Mouse (Mus musculus): ENCODE measurements around the gene Agbl1. TPM values are rescaled to one million over a fixed set of nuclear protein-coding genes. Genes with fewer than 3 reads are reported as not detected.

The Agbl1 gene
- total RNA-seq, 1 experiment from 2014 or later: 0.10 TPM

DNA sequence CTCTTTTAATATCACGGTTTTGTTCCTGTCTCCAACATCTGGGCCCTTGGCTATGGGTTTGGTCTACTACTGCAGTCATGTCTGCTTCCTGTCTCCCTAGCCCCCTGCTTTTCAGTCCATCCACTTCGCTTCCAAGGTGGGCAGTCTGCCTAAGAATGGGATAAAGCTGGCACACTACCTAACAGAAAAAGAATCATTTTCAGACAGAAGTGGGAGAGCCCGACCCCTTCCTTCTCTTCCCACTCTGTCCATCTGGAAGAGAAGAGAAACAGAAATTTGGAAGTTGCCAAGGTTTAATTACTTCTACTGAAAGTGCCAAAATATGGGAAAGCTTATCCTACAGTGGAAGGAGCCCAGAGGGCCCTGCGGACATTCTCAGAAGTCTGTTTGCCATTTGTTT, 561.6 kb downstream of the Agbl1 start:
- no peak for ATAC-seq (replicated peaks; ENCODE audit: insufficient number of reproducible peaks, low FRiP score, low TSS enrichment, poor library complexity, severe bottlenecking)

DNA sequence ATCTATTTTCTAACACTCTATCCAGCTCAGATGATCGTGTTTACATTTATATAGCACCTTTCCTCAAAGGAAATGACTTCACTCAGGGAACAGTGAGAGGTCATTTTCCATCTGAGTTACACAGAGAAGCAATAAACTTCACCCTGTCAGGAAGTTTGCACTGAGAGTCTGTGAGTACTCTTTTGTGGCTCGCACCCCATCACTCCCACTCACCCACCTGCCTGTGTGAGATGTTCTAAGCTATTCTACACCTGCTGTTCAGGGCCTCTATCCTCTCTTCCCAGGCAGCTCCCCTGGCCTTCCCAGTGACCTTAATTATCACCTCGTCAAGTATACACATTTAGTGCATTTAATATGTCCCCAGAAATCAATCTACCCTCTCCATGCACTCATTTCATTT, 580.3 kb downstream of the Agbl1 start:
- ATAC-seq (replicated peaks; ENCODE audit: insufficient number of reproducible peaks, low FRiP score, low TSS enrichment, poor library complexity, severe bottlenecking): no peak

DNA sequence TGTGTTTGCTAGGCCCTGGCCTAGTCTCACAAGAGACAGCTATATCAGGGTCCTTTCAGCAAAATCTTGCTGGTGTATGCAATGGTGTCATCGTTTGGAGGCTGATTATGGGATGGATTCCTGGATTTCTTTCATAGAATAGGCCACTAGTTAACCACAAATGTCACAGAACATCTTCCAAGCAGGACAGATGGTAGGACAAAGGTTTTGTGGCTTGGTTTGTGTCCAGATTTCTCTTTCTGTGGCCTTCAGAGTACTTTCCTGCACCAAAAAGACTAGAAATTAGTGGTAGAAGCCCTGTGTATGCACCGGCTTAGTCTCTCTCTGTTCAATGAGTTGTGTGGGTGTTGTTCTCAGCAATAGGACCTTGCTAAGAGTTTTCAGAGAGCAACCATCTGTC, 590.9 kb downstream of the Agbl1 start:
- no peak for ATAC-seq (replicated peaks; ENCODE audit: insufficient number of reproducible peaks, low FRiP score, low TSS enrichment, poor library complexity, severe bottlenecking)

DNA sequence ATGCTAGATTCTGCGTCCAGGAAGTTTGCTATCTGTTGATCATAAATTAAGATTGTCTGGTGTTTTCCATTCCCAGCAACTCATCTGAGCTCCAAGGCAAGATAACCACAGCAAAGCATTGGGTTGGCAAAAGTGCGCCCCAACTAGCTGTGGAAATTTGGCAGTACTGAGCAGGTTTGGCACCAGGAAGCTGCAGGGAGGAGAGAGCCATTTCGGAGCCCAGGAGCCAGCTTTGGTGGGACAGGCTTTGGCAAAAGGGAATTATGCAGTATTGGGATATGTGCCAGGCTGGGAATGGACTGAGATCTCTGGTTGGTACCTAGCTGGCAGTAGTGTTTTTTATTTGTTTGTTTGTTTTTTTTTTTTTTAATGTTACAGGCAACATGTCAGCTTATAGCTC, 612.5 kb downstream of the Agbl1 start:
- no peak for ATAC-seq (replicated peaks; ENCODE audit: insufficient number of reproducible peaks, low FRiP score, low TSS enrichment, poor library complexity, severe bottlenecking)

DNA sequence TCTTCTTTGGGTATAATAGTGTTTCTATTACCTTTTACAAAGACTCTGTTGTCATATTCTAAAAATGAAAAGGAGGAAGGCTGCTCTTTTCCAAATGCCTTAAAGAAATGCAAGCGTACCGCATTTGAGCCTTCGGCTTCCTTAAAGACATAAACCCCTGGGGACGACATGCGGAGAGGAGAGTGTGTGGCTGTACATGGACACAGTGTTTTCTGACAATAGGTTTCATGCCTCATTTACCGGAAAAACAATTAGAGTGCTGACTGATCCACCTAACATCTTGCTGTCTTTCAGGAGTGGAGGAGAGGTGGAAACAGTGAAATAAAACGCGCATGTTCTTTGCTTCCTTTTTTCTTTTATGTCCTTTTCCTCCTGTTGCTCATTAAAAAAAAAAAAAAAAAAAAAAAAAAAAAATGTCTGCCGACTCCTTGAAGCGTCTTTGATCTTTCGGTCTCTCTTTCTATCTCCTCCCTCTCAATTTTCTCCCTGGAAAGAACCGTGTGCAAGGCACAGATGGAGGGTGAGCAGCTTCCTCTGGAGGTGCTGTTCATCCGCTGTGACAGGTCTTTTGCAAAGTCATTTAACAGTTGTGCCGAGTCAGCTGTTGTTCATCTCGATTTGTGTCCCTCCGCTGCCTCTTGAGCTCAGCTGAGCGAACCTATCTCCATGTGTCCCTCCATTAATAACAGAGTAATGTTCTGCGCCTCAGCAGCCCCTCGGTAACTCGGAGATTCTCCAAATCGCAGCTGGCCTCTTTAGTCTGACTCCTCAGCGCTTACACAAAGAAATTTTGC, 659.9 kb downstream of the Agbl1 start:
- ATAC-seq (replicated peaks; ENCODE audit: insufficient number of reproducible peaks, low FRiP score, low TSS enrichment, poor library complexity, severe bottlenecking): no peak

DNA sequence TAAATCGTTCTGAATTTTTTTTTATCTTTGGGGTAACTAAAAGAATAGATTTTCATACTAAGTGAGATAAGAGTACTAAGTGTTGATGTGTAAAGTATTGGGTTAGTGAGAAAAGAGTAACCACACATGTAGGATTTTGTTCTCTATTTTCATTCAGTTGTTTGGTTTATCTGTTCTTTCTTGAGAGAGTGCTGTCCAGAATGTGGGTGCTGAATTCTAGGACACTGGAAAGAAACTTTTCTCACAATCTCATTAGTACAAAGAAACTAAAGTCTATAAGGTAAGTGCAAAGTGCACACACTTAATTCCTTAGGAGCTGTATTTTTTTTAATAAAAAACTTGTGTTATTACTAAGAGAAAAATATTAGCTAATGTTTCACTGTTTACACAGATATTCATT, 674.4 kb downstream of the Agbl1 start:
- ATAC-seq (replicated peaks; ENCODE audit: insufficient number of reproducible peaks, low FRiP score, low TSS enrichment, poor library complexity, severe bottlenecking): no peak

DNA sequence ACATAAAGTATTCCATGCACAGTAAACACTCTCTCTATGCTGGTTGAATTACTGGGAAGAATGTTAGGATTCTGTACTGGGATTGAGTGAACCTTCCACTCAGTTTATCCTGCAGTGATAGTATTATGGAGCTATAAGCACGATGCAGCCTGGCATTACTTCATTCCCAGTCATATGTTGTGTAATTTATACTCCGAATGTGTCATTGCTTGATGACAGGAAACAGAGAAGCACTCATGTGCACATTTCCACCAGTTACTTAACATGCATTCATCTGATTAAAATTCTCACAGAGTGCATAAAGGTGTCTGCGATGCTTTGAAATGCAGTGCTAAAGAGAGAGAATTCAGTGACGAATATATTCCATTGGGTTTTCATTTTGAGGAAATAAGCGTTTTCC, 682.0 kb downstream of the Agbl1 start:
- ATAC-seq (replicated peaks; ENCODE audit: insufficient number of reproducible peaks, low FRiP score, low TSS enrichment, poor library complexity, severe bottlenecking): no peak

DNA sequence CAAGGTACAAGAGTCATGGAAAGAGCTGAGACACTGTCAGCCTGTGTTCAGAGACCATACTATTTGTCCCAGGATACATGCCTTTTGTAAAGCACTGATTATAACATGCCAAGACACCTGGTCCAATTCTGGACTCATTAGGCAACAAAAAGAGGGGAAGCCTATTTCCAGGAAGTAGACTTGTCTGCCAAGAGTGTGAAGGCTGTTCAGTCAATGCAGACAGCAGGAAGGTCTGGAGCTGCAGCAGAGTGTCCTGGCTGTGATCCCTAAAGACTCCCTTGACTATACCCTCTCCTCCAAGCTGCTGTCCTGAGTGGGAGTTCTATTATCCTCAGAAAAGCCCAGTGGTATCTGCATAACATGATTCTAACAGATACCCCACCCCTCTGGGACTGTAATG, 689.2 kb downstream of the Agbl1 start:
- ATAC-seq (replicated peaks; ENCODE audit: insufficient number of reproducible peaks, low FRiP score, low TSS enrichment, poor library complexity, severe bottlenecking): no peak

DNA sequence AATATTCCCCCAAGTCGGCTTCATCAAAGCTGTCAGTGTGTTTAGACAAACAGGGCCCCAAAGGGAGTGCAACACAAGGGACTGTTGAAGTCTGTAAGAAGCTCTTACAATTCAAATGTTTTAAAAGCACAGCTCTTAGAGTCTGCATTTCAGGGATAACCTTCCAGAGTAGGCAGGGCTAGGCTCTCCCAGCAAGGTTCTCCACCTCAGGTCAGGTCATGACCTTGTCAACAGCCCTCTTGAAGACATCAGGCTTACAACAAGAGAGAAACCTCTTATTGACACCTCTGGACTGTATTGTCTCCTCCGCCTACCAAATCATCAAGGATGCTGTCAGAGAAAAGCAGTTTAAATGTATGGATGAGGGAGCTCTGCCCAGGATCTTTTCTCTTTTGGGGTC, 692.0 kb downstream of the Agbl1 start:
- no peak for ATAC-seq (replicated peaks; ENCODE audit: insufficient number of reproducible peaks, low FRiP score, low TSS enrichment, poor library complexity, severe bottlenecking)

DNA sequence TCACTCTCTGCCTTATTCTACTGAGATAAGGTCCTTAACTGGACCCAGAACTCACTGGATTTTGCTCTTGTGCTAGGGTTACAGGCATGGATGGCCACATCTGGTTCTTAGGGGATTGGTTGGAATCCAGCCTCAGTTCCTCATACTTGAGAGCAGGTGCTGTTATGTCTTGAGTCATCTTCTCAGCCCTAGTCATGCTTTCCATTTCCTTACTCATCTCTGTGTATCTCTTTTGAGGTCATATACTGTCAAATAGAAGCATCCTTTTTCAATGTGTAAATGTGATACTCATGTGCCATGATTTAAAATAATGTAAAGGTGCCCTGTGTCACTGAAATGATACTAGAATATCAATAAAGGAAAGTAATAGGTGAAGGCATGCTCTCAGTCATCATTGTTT, 705.5 kb downstream of the Agbl1 start:
- no peak for ATAC-seq (replicated peaks; ENCODE audit: insufficient number of reproducible peaks, low FRiP score, low TSS enrichment, poor library complexity, severe bottlenecking)

DNA sequence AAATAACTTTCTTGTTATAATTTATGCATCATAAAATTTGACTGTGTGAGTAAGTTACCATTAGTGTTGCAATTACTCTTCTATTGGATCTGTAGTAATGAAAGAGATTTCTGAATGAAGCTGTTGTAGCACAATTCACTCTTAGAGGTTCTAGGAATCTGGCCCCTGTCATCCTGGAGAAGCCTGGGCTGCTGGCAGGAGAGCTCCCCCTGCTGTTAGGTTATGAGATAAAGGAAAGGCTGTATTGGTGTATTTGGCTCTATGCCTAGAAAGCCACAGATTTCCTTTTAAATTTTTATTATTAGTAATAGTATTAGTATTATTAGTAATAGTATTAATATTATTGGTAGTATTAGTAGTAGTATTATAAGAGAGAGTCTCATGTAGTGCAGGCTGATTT, 711.8 kb downstream of the Agbl1 start:
- ATAC-seq (replicated peaks; ENCODE audit: insufficient number of reproducible peaks, low FRiP score, low TSS enrichment, poor library complexity, severe bottlenecking): no peak

DNA sequence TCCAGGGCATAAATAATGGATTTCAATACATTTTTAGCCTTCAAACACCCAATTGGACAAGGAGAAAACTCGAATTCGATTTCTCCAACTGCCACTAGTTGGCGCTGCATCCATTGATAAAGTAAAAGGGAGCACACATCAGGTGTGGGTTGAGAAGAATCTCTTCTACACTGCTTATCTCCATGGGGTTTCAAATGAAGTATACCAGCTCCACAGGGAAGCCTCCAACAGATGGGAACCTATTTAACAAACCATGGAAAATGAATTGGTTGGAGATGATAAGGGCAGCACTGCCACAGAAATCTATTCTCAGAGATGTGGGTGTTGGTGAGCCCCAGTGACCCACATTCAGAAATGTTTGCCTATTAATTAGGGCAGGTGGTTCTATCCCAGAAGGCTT, 741.6 kb downstream of the Agbl1 start:
- ATAC-seq (replicated peaks; ENCODE audit: insufficient number of reproducible peaks, low FRiP score, low TSS enrichment, poor library complexity, severe bottlenecking): no peak

DNA sequence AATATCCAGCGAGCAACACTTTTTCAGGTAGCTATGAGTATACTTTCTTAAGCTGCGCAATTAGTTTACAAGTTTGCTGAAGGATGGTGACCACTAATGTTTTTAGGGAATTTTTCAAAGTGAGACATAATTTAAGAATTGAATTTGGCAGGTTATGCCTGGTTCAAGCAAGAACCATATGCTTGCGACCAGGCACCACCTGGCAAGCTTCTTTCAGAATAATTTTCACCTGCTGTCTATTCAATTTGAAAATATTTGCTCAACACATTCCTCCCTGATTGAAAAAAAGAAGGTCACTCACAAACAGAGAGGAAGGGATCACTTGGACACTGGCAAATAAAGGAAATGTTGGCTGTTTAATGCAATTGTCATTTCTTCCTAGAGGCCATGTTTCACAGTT, 779.9 kb downstream of the Agbl1 start:
- ATAC-seq (replicated peaks; ENCODE audit: insufficient number of reproducible peaks, low FRiP score, low TSS enrichment, poor library complexity, severe bottlenecking): no peak

DNA sequence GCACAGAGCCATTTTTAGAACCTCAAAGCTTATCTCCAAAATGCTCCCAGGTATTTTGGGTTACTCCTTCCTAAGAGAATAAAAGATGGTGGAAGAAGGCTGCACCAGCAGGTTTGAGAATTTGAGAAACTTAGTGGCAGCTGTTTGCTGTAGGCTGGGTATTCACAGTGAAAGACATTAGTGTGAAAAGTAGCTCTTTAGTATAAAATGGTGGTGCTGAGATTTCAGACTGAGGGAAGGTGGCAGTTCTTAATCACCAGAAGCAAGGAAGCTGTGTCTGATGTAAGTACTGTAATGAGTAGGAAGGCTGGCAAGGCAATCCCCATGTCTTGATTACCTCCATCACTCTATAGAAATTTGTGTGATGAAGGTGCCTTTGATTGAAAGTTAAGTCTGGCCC, 799.3 kb downstream of the Agbl1 start:
- ATAC-seq (replicated peaks; ENCODE audit: insufficient number of reproducible peaks, low FRiP score, low TSS enrichment, poor library complexity, severe bottlenecking): no peak

DNA sequence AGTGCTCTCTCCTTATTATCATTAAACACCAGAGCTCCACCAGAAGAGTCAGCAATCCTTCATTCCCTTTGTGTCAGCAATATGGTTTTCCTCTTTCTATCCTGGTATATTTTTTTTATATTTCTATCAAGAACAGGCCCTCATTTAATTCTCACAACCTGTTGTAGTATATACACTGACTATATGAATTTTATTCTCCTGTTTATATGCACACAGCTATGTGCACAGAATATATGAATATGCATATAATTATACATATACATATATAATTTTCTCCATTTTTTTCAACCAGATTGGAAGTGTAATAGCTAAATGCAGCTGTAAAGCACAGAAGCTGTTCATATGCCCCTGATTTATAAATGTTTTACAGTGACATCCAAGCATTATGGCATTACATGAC, 846.3 kb downstream of the Agbl1 start:
- no peak for ATAC-seq (replicated peaks; ENCODE audit: insufficient number of reproducible peaks, low FRiP score, low TSS enrichment, poor library complexity, severe bottlenecking)

DNA sequence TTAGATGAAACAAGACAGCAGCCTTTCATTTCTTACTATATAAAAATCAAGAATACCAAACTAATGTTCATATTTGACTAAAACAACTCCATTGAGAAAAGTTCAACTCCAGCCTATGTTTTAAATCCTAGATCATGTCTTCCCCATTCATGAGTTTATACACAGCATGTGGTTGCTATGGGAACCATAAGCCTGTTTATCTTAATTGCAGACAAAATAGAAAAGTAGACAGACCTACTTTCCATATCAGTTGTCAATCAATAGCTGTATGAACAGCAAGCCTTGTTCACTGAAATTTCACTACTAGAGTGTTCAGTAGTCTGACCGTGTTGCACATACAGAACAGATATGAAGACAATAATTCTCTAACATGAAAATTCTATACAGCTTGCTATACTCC, 857.6 kb downstream of the Agbl1 start:
- no peak for ATAC-seq (replicated peaks; ENCODE audit: insufficient number of reproducible peaks, low FRiP score, low TSS enrichment, poor library complexity, severe bottlenecking)

DNA sequence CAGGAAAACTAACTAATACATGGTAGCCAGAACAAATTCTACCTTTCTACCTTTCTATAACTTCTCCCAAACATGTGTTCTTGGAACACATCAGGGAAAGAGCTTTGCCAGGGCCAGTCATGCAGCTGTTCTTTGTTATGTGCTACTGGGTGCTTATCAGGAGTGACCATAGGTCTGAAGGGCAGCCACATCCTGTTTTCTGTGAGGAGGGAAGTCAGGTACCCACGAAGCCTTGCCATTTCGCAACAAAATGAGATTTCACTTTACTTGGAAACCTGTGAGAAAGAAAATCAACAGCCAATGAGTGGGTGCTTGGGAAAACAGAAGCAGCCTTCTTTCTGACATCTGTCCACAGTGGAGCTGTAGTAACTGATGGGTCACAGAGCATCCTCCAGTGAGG, 865.5 kb downstream of the Agbl1 start:
- no peak for ATAC-seq (replicated peaks; ENCODE audit: insufficient number of reproducible peaks, low FRiP score, low TSS enrichment, poor library complexity, severe bottlenecking)

DNA sequence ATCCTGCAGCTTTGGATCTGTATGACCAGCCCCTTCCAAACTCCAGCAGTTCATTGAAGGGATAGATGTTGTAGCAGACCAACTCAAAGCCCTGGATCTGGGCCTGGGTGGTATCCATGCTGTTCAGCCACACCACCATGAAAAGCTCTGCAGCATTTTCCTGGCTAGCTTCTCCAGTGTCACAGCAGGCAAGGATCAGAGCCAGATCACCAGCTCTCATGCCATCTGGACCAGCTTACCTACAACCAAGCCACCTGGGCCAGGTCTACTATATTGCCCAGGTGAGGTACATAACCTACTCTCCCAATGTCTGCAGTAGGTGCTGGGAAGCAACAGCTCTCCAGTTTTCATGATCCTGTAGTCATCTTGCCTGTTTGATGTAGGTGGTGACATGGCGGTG, 884.3 kb downstream of the Agbl1 start:
- no peak for ATAC-seq (replicated peaks; ENCODE audit: insufficient number of reproducible peaks, low FRiP score, low TSS enrichment, poor library complexity, severe bottlenecking)

DNA sequence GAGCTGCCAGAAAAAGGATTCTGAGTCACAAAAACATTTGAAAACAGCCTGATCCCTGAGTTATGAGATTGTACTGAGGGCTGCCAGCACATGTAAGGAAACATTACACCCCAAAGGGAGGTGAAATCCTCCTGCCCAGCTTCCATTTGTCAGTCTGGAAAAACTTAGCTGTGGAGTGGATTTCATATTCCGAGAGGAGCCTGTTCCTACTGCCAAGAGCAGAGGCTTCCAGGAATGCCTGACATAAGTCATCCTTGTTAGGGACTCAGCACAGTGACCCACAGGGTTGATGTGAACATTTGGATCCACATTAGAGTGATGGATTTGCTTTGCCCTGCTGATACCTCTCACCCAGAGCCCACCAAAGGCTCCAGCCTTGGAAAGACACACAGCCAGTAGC, 899.4 kb downstream of the Agbl1 start:
- ATAC-seq (replicated peaks; ENCODE audit: insufficient number of reproducible peaks, low FRiP score, low TSS enrichment, poor library complexity, severe bottlenecking): no peak

DNA sequence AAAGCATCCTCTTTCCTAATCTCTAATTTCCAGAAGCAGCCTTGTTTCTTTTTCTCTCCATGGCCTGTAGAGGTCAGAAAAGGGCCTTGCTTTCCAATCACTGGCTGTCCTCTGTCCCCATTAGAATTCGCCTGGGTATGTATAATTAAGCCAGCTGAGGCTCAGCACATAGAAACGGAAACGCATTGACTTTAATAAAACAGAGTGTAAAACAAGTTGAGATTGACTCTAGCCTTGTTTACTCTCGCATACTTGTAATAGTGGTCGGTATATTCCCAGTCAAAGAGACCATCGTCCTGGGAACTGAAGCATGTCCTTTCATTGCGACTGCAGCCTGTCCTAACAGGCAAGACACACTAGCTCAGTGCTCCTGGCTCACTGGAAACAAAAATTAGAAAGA, 902.3 kb downstream of the Agbl1 start:
- no peak for ATAC-seq (replicated peaks; ENCODE audit: insufficient number of reproducible peaks, low FRiP score, low TSS enrichment, poor library complexity, severe bottlenecking)
